Mouse (Mus musculus) T-cell, adult 2 months (primary cell): Measurements from ENCODE around the gene Rbl1.
A peak's percentile ranks its signal among the peaks of the same experiment; 100 is the strongest.
"Not testable (repeated sequence)": the region's sequence is repeated elsewhere in the genome, so short reads cannot be mapped to it uniquely, and the experiment has no call there.

Experiments
- DNase-seq: peaks from one replicate; pipeline ENCODE4 v3.0.0; 2022; ENCODE audit warnings: low spot score

Rbl1 gene

DNA sequence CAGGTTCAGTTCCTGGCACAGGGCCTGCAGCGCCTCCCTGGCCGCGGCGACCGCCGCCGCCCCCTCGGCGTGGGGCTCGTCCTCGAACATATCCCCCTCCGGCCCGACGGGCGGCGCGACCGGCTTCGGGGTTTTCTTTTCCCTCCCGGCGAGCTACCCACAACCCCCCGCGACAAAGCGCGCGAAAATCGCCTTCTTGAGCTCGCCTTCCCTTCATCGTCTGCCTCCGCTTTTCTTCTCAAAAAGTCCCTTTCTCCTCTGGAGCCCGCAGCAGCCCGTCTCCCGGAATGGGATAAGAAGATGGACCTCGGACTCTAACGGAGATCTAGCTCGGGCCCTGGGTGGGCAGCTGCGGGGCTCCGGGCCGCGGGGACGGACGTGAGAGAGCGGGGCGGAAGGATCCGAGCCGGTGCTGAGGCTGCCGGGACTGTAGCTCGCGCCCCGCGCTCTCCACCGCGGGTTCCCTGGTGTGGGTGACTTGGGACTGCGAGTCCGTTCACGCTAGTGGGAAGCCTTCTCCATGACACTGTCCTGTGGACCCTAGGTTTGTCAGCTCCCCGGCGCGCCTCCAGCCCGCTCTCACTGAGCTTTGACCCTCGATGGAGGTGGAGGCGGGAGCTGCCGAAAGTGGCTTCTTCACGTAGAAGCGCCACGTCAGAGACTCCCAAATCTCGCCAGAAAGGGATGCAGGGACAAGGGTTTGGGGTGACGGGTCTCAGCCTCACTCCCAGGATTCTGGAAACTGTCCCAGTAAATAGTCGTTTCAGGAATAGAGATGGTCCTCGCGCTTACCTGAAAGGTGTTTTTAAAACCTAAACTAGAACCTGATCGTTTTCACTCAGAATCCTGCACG lies at the start of gene Rbl1:
Rbl1 (minus strand) TSS at position 169 of the 853 bp plus-strand sequence.
- peak; percentile 88 for DNase-seq

DNA sequence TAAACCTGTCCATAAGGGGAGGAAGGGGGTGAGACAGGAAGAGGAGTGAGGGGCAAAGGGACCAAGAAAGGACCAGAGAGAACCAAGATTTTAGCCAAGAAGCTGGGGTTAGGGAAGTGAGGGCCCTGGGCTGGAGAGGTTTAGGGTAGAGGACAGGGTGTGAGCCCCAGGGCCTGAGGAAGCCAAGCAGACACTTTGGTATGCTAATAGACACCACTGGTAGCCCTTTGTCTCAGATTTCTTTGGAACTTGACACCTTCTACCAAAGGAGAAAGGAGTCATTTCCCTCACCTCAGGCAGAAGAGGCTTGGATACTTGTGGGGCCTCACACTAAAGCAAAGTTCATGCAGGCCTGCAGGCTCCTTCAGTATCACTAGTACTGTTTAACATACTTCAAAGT lies 43.8 kb upstream of the Rbl1 start:
- DNase-seq = no peak

DNA sequence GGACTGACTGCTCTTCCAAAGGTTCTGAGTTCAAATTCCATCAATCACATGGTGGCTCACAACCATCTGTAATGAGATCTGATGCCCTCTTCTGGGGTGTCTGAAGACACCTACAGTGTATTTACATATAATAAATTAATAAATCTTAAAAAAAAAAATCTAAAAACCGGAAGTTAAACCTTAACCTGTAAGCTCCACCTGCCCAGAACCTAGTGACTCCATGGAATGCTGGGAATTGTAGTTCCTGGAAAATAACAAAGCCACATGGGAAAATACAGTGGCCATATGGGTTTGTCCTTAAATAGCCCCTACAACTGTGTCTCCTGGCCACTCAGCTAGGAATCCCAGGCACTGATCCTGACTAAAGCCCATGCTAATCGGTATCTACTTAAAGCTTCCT lies 41.3 kb upstream of the Rbl1 start:
- DNase-seq = no peak

DNA sequence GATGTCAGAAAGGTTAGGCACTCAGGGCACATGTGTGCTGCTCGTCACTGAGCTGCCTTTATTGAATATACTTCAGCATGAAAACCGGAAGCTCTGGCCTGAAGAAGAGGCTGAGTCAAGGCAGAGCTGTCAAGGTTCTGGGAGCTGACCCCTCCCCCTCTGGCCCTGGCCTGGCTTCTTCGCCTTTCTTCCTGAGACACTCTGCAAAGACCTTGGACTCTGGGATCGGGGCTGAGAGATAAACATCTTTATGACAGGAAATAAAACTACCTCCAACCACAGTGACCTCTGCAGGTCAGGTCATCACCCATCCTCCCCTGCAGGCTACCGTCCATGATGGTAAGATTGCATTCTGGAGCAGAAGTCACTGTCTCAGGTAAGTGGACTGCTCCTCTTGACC lies 40.7 kb upstream of the Rbl1 start:
- no peak for DNase-seq

DNA sequence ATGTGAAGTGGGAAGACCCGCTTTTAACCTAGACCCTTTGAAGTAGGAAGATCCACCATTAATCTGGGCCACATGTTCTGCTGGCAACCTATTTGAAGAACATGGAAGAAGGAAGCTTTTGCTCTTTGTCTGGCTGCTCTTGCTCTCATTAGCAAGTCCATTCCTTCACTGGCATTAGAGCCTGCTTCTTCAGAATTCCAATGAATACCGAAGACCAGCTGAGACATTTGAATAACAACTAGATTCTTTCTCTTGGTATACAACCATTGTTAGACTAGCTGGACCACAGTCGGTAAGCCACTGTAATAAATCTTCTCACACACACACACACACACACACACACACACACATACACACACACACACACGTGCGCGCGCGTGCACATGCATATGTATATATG lies 31.6 kb upstream of the Rbl1 start:
- no peak for DNase-seq

DNA sequence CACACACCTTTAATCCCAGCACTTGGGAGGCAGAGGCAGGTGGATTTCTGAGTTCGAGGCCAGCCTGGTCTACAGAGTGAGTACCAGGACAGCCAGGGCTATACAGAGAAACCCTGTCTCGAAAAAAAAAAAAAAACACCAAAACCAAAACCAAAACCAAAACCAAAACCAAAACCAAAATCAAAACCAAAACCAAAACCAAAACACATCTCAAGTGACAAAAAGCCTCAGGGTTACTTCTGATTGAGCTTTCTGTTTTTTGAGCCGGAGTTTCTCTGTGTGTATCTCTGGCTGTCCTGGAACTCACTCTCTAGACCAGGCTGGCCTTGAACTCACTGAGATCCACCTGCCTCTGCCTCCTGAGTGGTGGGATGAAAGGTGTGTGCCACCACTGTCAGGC lies 17.6 kb upstream of the Rbl1 start:
- not testable (repeated sequence) for DNase-seq

DNA sequence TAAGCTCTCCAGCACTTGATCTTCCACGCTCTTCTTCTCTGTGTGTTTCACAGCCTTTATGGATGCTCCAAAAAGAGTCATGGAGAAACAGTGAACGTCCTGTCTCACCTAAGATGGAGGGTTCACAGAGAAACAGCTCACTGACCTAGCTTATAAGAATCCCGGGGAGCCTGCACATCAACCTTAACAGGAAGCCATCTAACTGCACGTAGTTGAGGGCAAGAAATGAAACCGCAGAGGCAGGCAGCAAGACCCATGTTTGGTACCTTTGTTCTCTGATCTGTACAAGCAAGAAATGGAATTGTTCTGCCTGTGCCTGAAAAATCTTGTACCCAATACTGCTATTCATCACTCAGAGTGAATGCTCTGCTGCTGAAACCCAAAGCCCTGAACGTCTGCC lies 15.8 kb upstream of the Rbl1 start:
- no peak for DNase-seq

DNA sequence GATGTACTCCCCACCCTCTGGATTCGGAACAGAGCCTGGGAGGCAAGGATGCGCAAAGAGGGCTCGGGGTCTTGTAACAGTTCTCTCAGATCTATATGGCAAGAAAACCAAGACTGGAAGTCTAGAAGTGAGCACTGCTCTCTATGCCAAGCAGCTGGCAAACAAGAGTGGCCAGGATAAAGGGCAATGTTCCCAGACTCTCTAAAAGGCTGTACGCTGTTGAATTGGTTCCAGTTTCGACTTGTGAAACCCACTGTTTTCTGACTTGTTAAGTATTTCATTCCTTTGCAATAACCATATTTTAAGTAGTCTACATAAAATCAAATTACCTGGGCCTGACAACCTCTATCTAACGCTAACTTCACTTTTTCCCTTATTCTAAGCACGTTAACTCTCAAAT lies 7.4 kb upstream of the Rbl1 start:
- DNase-seq = no peak

DNA sequence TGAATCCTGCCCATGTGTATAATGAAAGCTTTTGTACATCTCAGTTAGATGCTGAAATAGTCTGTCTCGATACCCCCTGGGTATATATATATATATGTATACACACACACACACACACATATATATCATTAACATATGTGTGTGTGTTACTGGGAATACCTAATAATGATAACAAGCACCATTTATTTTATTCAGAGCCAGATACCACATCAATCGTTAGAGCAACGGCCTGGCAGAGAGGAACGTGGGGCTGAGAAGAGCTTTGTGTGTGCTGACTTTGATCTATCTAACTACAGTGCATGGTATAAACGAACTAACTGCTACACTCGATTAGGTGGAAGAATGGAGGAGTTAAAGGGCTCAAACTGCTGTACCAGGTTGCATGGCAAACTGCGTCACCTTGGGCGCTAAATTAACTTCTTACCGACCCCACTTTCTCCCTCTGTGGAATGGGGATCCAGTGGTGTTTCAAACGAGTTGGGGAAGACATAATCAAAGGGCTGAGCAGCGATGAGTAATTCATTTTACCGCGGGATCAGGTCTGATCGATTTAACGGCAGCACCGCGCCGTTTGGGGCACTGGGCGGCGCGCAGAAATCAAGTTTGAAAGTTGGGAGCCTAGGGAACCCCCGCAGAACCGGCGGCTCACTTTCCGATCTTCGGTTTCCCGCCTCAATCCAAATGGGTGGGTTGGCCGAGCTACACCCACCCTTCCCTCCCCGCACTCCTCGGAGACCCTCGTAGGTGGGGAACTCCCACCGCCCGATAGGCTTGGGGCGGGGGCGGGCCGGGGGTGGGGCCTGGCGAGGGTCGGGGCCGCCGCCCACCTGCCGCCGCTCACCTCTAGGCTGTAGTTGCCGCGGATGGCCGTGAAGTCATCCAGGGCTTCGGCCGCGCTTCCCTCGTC lies 622 bp downstream of the Rbl1 start:
- DNase-seq = peak; percentile 61

DNA sequence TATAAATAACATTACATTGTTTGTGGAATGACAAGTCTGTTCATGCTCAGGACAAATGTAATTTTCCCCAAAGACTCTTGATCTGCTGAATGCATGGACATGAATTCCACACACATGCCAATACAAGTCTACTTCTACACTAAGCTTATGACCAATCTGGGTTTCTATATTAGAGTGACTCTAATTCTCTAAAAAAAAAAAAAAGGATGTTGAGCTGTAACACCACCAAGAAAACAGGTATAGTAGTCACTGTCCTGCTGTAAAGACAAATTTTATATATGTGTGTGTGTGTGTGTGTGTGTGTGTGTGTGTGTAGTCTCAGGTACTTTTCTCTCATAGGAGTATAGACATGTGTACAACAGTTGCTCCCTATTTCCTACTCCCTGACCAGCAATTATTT lies 1.3 kb downstream of the Rbl1 start:
- no peak for DNase-seq

DNA sequence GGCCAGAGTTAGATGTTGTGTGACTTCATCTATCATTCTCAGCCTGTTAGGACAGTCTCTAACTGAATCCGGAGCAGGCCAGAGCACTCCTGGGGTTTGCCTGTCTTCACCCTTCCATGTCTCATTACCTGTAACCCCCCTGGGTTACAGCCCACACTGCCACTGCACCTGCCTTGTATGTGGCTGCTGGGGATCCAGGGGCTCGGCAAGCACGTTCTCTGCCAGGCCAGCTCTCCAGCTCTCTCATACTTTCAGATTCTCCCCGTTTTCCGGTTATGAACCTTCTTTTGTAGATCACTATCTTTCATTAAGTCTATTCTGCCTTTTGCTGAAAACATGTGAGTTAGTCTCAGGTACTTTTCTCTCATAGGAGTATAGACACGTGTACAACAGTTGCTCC lies 2.0 kb downstream of the Rbl1 start:
- peak; percentile 5 for DNase-seq

DNA sequence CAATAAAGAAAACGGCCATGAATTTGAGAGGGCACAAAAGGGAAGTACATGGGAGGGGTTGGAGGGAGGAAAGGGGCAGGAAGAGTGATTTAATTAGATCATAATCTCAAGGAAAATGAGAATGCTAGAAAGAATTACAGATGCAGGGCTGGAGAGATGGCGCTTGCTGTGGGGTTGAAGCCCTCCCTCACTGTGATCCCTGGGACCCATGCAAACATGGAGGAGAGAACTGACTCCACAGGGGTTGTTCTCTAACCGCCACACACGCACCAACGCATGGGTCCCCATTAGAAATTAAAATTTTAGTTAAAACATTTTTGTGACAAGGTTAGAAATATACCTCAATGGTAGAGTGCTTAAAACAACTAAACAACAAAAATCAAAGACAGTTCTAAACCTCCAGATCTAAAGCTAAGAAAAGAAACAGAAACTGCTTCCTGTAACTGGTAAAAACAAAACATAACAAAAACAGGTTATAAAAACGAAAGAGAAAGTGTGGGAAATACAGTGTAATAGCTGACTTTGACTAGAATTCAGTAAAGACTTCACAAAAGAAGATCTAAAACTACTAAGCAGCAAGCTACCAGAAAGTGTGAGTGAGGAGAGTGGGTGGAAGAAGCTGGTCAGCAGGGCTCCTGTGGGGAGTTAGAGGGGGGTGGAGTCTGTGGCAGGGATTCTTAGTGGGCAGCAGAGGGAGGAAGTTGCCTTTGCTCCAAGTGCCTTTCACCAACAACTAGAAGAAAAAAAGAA lies 3.1 kb downstream of the Rbl1 start:
- peak; percentile 60 for DNase-seq

DNA sequence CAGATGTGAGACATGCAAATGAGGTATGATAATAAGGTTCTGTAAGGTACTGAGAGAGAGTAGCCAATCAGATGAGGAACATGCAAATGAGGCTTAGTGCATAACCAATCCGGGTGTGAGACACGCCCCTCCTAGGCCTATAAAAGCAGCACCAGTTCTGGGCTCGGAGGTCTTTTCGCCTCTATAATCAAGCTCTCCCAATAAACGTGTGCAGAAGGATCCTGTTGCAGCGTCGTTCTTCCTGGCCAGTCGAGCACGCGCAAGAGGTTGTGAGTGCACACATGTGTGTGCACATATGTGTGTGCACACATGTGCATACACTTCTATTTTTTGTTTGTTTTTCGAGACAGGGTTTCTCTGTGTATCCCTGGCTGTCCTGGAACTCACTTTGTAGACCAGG lies 5.9 kb downstream of the Rbl1 start:
- DNase-seq = not testable (repeated sequence)

DNA sequence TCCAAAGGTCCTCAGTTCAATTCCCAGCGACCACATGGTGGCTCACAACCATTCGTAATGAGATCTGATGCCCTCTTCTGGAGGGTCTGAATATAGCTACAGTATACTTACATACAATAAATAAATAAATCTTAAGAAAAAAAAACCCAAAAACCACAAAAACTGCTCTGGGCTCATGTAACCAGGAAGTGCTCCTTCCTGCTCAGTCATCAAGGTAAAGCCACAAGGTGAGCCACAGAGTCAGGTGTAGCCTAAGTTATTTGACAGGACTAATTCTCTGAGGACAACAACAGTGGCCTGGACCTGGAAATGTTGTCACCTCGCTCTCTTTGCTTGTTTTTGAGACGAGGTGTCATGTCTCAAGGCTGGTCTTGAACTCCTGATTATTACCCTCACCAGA lies 13.7 kb downstream of the Rbl1 start:
- peak; percentile 1 for DNase-seq

DNA sequence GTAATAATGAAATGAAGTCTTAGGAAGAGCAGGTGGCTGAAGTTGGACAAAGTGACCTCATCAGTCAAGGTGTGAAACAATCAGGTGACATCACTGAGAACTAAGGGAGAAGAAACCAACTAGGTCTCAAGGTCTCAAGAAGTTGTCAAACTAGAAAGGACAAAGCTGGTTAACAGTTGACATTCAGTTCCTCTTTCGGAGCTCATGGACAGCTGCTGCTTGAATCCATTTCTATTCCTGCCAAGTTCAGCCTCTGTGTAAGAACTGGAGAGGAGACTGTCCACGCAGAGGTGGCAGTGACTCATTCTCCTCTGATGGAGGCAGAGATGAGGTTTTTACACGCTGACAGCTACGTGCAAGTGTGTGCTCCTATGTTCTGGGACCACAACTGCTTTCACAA lies 17.1 kb downstream of the Rbl1 start:
- no peak for DNase-seq

DNA sequence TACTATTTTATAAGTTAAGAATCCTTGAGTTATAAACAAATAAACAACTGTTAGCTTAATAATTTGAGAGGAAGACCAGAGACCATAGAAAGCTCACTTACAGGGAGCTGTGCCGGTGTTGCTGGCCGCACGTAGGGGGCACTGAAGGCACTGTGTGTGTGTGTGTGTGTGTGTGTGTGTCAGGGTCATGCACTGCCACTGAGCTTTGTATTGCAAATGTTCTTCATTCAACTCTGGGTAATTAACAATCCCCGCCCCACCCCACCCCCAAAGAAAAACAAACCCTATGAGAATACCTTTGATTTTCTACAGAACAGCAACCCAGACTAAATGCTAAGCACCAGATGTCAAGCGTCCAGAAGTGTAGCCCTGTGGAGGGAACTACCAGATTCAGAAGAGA lies 17.8 kb downstream of the Rbl1 start:
- DNase-seq = no peak

DNA sequence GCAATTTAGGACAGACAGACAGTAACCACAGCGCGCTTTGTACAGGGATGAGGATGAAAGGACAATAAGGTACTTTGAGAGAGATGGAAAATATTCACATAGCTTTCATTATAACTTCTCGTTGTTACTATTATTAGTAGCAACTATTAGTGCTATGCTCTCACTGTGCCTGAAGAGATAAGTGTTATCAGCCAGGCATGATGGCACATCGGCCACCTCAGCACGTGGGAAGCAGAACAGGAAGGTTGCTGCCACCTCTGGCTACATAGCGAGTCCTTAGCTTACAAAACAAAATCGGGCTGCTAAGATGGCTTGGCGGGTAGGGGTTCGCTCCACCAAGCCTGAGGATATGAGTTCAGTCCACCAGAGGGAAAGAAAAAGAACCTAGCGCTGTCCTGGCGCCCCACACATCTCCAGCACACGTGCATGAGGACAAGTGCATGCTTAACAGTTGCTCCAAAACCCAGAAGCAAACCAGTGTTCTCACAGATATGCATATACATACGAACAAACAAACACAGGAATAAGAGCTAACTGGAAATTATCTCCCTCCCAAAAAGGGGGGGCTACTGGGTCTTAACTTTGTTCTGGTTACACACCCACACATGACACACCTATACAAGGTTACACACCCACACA lies 19.2 kb downstream of the Rbl1 start:
- DNase-seq = no peak

DNA sequence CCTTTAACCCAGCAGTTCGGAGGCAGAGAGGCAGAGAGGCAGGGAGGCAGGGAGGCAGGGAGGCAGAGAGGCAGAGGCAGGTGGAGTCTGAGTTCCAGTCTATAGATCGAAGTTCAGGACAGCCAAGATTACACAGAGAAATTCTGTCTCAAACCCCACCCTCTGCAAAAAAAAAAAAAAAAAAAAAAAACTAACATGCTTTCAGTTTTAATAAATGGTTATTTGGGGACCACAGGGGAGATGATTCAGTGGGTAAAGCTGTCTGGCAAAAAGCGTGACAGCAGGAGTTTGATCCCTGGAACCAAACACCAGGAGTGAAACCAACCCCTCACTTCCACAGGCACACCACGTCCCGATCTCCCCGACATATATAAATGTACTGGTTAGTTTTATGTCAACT lies 26.2 kb downstream of the Rbl1 start:
- DNase-seq = no peak

DNA sequence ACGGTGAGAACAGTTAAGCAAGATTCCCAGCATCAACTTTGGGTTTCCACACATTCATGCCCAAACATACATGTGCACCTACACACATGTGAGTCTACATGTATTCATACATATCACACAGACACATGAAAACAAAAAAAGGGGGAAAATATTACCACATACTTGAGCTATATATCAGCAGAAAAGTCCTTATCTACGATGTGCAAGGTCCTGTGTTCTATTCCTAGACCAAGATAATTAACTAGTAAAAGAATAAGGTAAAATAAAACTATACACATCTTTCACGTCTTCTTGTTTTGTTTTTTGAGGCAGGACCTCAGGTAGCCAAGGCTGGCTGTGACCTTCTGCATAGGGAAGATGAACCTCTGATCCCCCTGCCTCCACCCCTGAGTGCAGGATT lies 28.1 kb downstream of the Rbl1 start:
- DNase-seq = no peak

DNA sequence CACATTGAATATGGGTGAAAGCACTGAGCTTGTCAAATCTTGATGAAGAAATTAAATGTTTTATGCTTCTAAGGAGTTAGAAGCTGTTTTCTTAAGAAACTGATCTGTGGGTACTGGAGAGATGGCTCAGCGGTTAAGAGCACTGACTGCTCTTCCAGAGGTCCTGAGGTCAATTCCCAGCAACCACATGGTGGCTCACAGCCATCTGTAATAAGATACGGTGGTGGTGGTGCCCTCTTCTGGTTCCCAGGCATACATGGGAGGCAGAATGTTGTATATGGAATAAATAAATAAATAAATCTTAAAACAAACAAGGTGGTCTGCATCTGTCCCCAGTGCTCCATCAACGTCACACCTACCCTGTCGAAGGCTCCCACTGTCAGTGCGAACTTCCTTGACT lies 29.9 kb downstream of the Rbl1 start:
- DNase-seq = no peak

DNA sequence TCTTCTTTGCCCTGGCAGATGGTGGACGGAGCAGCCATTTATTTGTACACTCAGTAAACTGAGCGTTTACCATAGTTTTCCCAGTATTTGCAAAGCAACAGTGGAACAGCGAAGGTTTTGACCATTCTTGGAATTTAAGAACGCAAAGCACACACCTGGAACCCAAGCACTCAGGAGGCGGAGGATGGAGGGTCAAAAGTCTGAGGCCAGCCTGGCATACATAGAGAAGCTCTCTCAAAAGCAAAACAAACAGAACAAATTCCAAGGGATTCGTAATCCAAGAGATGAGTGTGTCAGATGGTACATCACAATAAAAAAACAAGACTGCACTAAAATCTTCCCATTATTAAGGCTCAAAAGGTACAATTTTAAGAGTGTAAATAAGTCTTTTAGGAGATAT lies 30.8 kb downstream of the Rbl1 start:
- DNase-seq = no peak

DNA sequence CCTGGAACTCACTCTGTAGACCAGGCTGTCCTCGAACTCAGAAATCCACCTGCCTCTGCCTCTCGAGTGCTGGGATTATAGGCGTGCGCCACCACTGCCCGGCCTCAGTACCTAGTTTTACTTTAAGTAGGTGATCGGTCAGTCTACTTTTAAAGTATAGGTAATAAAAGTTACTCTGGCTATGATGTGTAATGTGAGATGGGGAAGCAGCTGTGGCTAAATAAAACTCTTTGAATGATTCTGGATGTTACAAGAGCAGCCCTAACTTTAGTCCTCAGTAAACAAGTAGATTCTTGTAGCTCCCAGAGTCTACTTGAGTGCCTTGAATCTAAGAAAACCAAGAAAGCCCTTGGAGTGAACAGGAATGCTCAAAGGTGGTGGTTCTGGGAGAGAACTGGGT lies 31.4 kb downstream of the Rbl1 start:
- no peak for DNase-seq
